ENCODE assay signal across 26 mouse cellular contexts in genomic region chr17:33936993-33937392, GRCm38 (mm10). TPM values are rescaled to one million over a fixed set of nuclear protein-coding genes. Genes with fewer than 3 reads are reported as not detected.
A peak's percentile ranks its signal among the peaks of the same experiment; 100 is the strongest.
DNase-seq lines count a peak whose midpoint lies in the region; ATAC-seq and TF ChIP-seq lines count a peak whose summit lies in the region.
"Had no signal": no experiment of that assay in that cellular context is flagged by ENCODE, and none has a peak within 500 bp of the region (broad histone marks: within the 10 kb centered on the region; RNA-seq: fewer than 3 reads in every experiment).

No protein-coding gene starts in this region.

- no peak overlapping the region for H3K27ac ChIP-seq in forebrain, embryonic 10.5 days
- no peak overlapping the region for H3K27ac ChIP-seq in forebrain, embryonic 12.5 days
- H3K27ac ChIP-seq in hindbrain, embryonic 12.5 days, result no peak overlapping the region
- H3K27ac ChIP-seq in hindbrain, embryonic 14.5 days, result no peak overlapping the region
- no peak overlapping the region for H3K27ac ChIP-seq in thymus, adult 2 months (ENCODE audit: control insufficient read depth, insufficient read depth, low read length)
- no peak overlapping the region for H3K27ac ChIP-seq in kidney, adult 2 months (ENCODE audit: insufficient read depth, low read depth, low read length)
- H3K27ac ChIP-seq: embryonic facial prominence, embryonic 15.5 days; forebrain, embryonic 13.5 days; heart, adult 2 months; heart, embryonic 15.5 days; intestine, embryonic 15.5 days had no signal

- no peak for ATAC-seq in forebrain, embryonic 12.5 days (ENCODE audit: low FRiP score)
- no peak for ATAC-seq in hindbrain, embryonic 12.5 days (ENCODE audit: low FRiP score)
- ATAC-seq in hindbrain, embryonic 14.5 days (ENCODE audit: low FRiP score), result no peak
- ATAC-seq: forebrain, embryonic 13.5 days; forebrain, embryonic 16.5 days; hindbrain, embryonic 16.5 days; intestine, embryonic 15.5 days had no signal

- no peak overlapping the region for H3K4me2 ChIP-seq in forebrain, embryonic 12.5 days
- no peak overlapping the region for H3K4me2 ChIP-seq in hindbrain, embryonic 12.5 days (replicated peaks)
- no peak overlapping the region for H3K4me2 ChIP-seq in hindbrain, embryonic 14.5 days (replicated peaks)
- H3K4me2 ChIP-seq: embryonic facial prominence, embryonic 15.5 days; forebrain, embryonic 13.5 days; heart, embryonic 12.5 days; heart, embryonic 15.5 days; intestine, embryonic 15.5 days had no signal

- no peak overlapping the region for H3K9ac ChIP-seq in forebrain, embryonic 12.5 days
- no peak overlapping the region; the same call in 1 of the 2 replicates for H3K9ac ChIP-seq in hindbrain, embryonic 12.5 days
- no peak overlapping the region for H3K9ac ChIP-seq in hindbrain, embryonic 14.5 days
- H3K9ac ChIP-seq: embryonic facial prominence, embryonic 15.5 days; forebrain, embryonic 13.5 days; heart, embryonic 12.5 days; heart, embryonic 15.5 days; intestine, embryonic 15.5 days had no signal

- H3K9me3 ChIP-seq in forebrain, embryonic 10.5 days, result no peaks in the 10 kb centered on the region
- no peaks in the 10 kb centered on the region for H3K9me3 ChIP-seq in forebrain, embryonic 12.5 days
- no peaks in the 10 kb centered on the region for H3K9me3 ChIP-seq in hindbrain, embryonic 12.5 days (replicated peaks)
- no peaks in the 10 kb centered on the region for H3K9me3 ChIP-seq in hindbrain, embryonic 14.5 days (ENCODE audit: control insufficient read depth, low read length)
- H3K9me3 ChIP-seq: embryonic facial prominence, embryonic 15.5 days; forebrain, embryonic 13.5 days; heart, embryonic 12.5 days; heart, embryonic 15.5 days; intestine, embryonic 15.5 days had no signal

- no peak for TF ChIP-seq CTCF in thymus, adult 2 months (IDR thresholded peaks at IDR 0.05; ENCODE audit: borderline replicate concordance, control insufficient read depth, extremely low read depth, insufficient read depth, low read length, poor library complexity)
- no peak for TF ChIP-seq CTCF in kidney, adult 2 months (conservative IDR thresholded peaks at IDR 0.05; ENCODE audit: insufficient read depth, insufficient read length, low read depth, low read length)

- H3K36me3 ChIP-seq in forebrain, embryonic 10.5 days (replicated peaks), result peaks cover 72% of the 10 kb centered on the region
- H3K36me3 ChIP-seq in forebrain, embryonic 12.5 days (replicated peaks), result peaks cover 64% of the 10 kb centered on the region
- H3K36me3 ChIP-seq in hindbrain, embryonic 12.5 days, result peaks cover 54% of the 10 kb centered on the region
- H3K36me3 ChIP-seq in hindbrain, embryonic 14.5 days (replicated peaks; ENCODE audit: control insufficient read depth, insufficient read depth), result peaks cover 52% of the 10 kb centered on the region
- peaks cover 17% of the 10 kb centered on the region for H3K36me3 ChIP-seq in thymus, adult 2 months (ENCODE audit: control insufficient read depth, insufficient read depth, low read length)
- no peaks in the 10 kb centered on the region for H3K36me3 ChIP-seq in kidney, adult 2 months (ENCODE audit: control insufficient read depth, insufficient read depth, low read length)

- no peaks in the 10 kb centered on the region for H3K27me3 ChIP-seq in forebrain, embryonic 10.5 days (ENCODE audit: poor library complexity, severe bottlenecking)
- no peaks in the 10 kb centered on the region for H3K27me3 ChIP-seq in forebrain, embryonic 12.5 days
- no peaks in the 10 kb centered on the region for H3K27me3 ChIP-seq in hindbrain, embryonic 12.5 days
- H3K27me3 ChIP-seq in hindbrain, embryonic 14.5 days (ENCODE audit: control insufficient read depth, insufficient read depth, low read length), result no peaks in the 10 kb centered on the region
- no peaks in the 10 kb centered on the region for H3K27me3 ChIP-seq in thymus, adult 2 months (ENCODE audit: control insufficient read depth, insufficient read depth, low read length)
- no peaks in the 10 kb centered on the region for H3K27me3 ChIP-seq in kidney, adult 2 months (replicated peaks; ENCODE audit: control insufficient read depth, insufficient read depth, low read length)
- H3K27me3 ChIP-seq: embryonic facial prominence, embryonic 15.5 days; forebrain, embryonic 13.5 days; heart, embryonic 12.5 days; heart, embryonic 15.5 days; intestine, embryonic 15.5 days had no signal

- H3K4me1 ChIP-seq in forebrain, embryonic 10.5 days, result peaks cover 35% of the 10 kb centered on the region
- peaks cover 22% of the 10 kb centered on the region for H3K4me1 ChIP-seq in forebrain, embryonic 12.5 days
- H3K4me1 ChIP-seq in hindbrain, embryonic 12.5 days, result peaks cover 22% of the 10 kb centered on the region
- H3K4me1 ChIP-seq in hindbrain, embryonic 14.5 days (replicated peaks; ENCODE audit: control insufficient read depth, insufficient read depth, low read length), result peaks cover 16% of the 10 kb centered on the region
- peaks cover 20% of the 10 kb centered on the region for H3K4me1 ChIP-seq in thymus, adult 2 months (replicated peaks; ENCODE audit: control insufficient read depth, insufficient read depth, low read length)
- H3K4me1 ChIP-seq in kidney, adult 2 months (ENCODE audit: control insufficient read depth, insufficient read depth, low read length), result no peaks in the 10 kb centered on the region

- peak overlapping the region; percentile 12; the same call in 1 of the 2 replicates for H3K4me3 ChIP-seq in forebrain, embryonic 10.5 days
- no peak overlapping the region for H3K4me3 ChIP-seq in forebrain, embryonic 12.5 days (replicated peaks)
- 0 out of 2 replicates have a peak overlapping the region, but pooled peaks have one; percentile 1 for H3K4me3 ChIP-seq in hindbrain, embryonic 12.5 days
- H3K4me3 ChIP-seq in hindbrain, embryonic 14.5 days (replicated peaks; ENCODE audit: low read length), result no peak overlapping the region
- H3K4me3 ChIP-seq in thymus, adult 2 months (ENCODE audit: control insufficient read depth, insufficient read depth, low read length), result no peak overlapping the region
- H3K4me3 ChIP-seq in kidney, adult 2 months (ENCODE audit: insufficient read depth, low read depth, low read length), result no peak overlapping the region
- H3K4me3 ChIP-seq: embryonic facial prominence, embryonic 15.5 days; forebrain, embryonic 13.5 days; heart, adult 2 months; heart, embryonic 12.5 days; heart, embryonic 15.5 days; intestine, embryonic 15.5 days had no signal

- WGBS in forebrain, embryonic 10.5 days, result 87% methylated on average over 15 of the region's 15 CpGs
- WGBS in forebrain, embryonic 12.5 days, result 87% methylated on average over 15 of the region's 15 CpGs
- 82% methylated on average over 15 of the region's 15 CpGs for WGBS in hindbrain, embryonic 12.5 days
- 85% methylated on average over 15 of the region's 15 CpGs for WGBS in hindbrain, embryonic 14.5 days
- WGBS in thymus, adult 2 months, result 94% methylated on average over 15 of the region's 15 CpGs
- 87% methylated on average over 15 of the region's 15 CpGs for WGBS in kidney, adult 2 months

- DNase-seq in forebrain, embryonic 10.5 days (ENCODE audit: extremely low spot score, low spot score), result no peak
- no peak for DNase-seq in hindbrain, embryonic 14.5 days (ENCODE audit: low spot score)
- peak; percentile 16 for DNase-seq in thymus, postnatal 4 days
- no peak for DNase-seq in thymus, adult 2 months
- no peak for DNase-seq in kidney, adult 2 months
- no peak for DNase-seq in gastrocnemius, postnatal 25 days
- DNase-seq: adrenal gland, adult 2 months; adrenal gland, postnatal 14 days; cerebellum, adult 11-12 months; cerebellum, adult 8-10 months; cerebellum, postnatal 36 days; embryo, embryonic 11 days; gastrocnemius, postnatal 10 days; heart, adult 2 months; heart, postnatal 10 days; heart, postnatal 4 days; kidney, adult 11 months had no signal

- TF ChIP-seq POLR2A in thymus, adult 2 months (IDR thresholded peaks at IDR 0.05; ENCODE audit: control insufficient read depth, extremely low read depth, insufficient read depth, low read length, poor library complexity), result no peak
- TF ChIP-seq POLR2A in kidney, adult 2 months (IDR thresholded peaks at IDR 0.05; ENCODE audit: low read depth, low read length), result no peak

RNA-seq across cellular contexts. Expression of gene Pfdn6, which starts 3.1 kb away (rescaled TPM):
- polyA plus RNA-seq in forebrain, embryonic 10.5 days (2016; fragmentation: Nextera tagmentation; extraction: Ambion mirVana), result 239 and 242 TPM in 2 replicates
- polyA plus RNA-seq in forebrain, embryonic 12.5 days (2016; fragmentation: Nextera tagmentation; extraction: Ambion mirVana), result 198 and 201 TPM in 2 replicates
- polyA plus RNA-seq in hindbrain, embryonic 12.5 days (2016; fragmentation: Nextera tagmentation; extraction: Ambion mirVana), result 173 and 180 TPM in 2 replicates
- 157 and 161 TPM in 2 replicates for polyA plus RNA-seq in hindbrain, embryonic 14.5 days (2014; fragmentation: Nextera tagmentation; extraction: Ambion mirVana)
- polyA plus RNA-seq in thymus, adult 2 months (2012; rRNA removed), result 29.8 and 35.1 TPM in 2 replicates
- polyA plus RNA-seq in kidney, adult 2 months (2012; rRNA removed), result 27.4 and 41.1 TPM in 2 replicates
- 10 to 100 TPM; 52.3 to 55.8 TPM for total RNA-seq in gastrocnemius, postnatal 25 days (2021)

RNA-seq across cellular contexts. Expression of gene Wdr46, which starts 3.5 kb away (rescaled TPM):
- polyA plus RNA-seq in forebrain, embryonic 10.5 days (2016; fragmentation: Nextera tagmentation; extraction: Ambion mirVana), result 56.1 and 59.6 TPM in 2 replicates
- 40.1 and 41.9 TPM in 2 replicates for polyA plus RNA-seq in forebrain, embryonic 12.5 days (2016; fragmentation: Nextera tagmentation; extraction: Ambion mirVana)
- polyA plus RNA-seq in hindbrain, embryonic 12.5 days (2016; fragmentation: Nextera tagmentation; extraction: Ambion mirVana), result 37.1 and 38.8 TPM in 2 replicates
- 15.6 and 19.5 TPM in 2 replicates for polyA plus RNA-seq in hindbrain, embryonic 14.5 days (2014; fragmentation: Nextera tagmentation; extraction: Ambion mirVana)
- polyA plus RNA-seq in thymus, adult 2 months (2012; rRNA removed), result 35.4 and 38.1 TPM in 2 replicates
- 15.3 and 16.0 TPM in 2 replicates for polyA plus RNA-seq in kidney, adult 2 months (2012; rRNA removed)
- total RNA-seq in gastrocnemius, postnatal 25 days (2021), result 10 to 100 TPM in 1 of 2 experiments, 1 to 10 TPM in 1; 9.7 to 11.6 TPM

RNA-seq across cellular contexts. Expression of gene Rgl2, which starts 7.7 kb away (rescaled TPM):
- 39.3 and 46.7 TPM in 2 replicates for polyA plus RNA-seq in forebrain, embryonic 10.5 days (2016; fragmentation: Nextera tagmentation; extraction: Ambion mirVana)
- 53.7 and 55.9 TPM in 2 replicates for polyA plus RNA-seq in forebrain, embryonic 12.5 days (2016; fragmentation: Nextera tagmentation; extraction: Ambion mirVana)
- 63.1 and 64.1 TPM in 2 replicates for polyA plus RNA-seq in hindbrain, embryonic 12.5 days (2016; fragmentation: Nextera tagmentation; extraction: Ambion mirVana)
- 47.7 and 49.2 TPM in 2 replicates for polyA plus RNA-seq in hindbrain, embryonic 14.5 days (2014; fragmentation: Nextera tagmentation; extraction: Ambion mirVana)
- 528 and 541 TPM in 2 replicates for polyA plus RNA-seq in thymus, adult 2 months (2012; rRNA removed)
- polyA plus RNA-seq in kidney, adult 2 months (2012; rRNA removed), result 61.8 and 78.6 TPM in 2 replicates
- 10 to 100 TPM; 27.3 to 28.5 TPM for total RNA-seq in gastrocnemius, postnatal 25 days (2021)

RNA-seq across cellular contexts. Expression of gene B3galt4, which starts 14.3 kb away (rescaled TPM):
- polyA plus RNA-seq in forebrain, embryonic 10.5 days (2016; fragmentation: Nextera tagmentation; extraction: Ambion mirVana), result 3.3 and 3.7 TPM in 2 replicates
- 5.0 and 7.1 TPM in 2 replicates for polyA plus RNA-seq in forebrain, embryonic 12.5 days (2016; fragmentation: Nextera tagmentation; extraction: Ambion mirVana)
- 9.9 TPM in 2 replicates for polyA plus RNA-seq in hindbrain, embryonic 12.5 days (2016; fragmentation: Nextera tagmentation; extraction: Ambion mirVana)
- polyA plus RNA-seq in hindbrain, embryonic 14.5 days (2014; fragmentation: Nextera tagmentation; extraction: Ambion mirVana), result 7.8 and 9.2 TPM in 2 replicates
- polyA plus RNA-seq in thymus, adult 2 months (2012; rRNA removed), result 25.6 and 25.8 TPM in 2 replicates
- polyA plus RNA-seq in kidney, adult 2 months (2012; rRNA removed), result 6.7 and 7.8 TPM in 2 replicates
- total RNA-seq in gastrocnemius, postnatal 25 days (2021), result 1 to 10 TPM; 1.8 to 1.9 TPM

RNA-seq across cellular contexts. Expression of gene Vps52, which starts 18.6 kb away (rescaled TPM):
- 49.4 and 51.3 TPM in 2 replicates for polyA plus RNA-seq in forebrain, embryonic 10.5 days (2016; fragmentation: Nextera tagmentation; extraction: Ambion mirVana)
- polyA plus RNA-seq in forebrain, embryonic 12.5 days (2016; fragmentation: Nextera tagmentation; extraction: Ambion mirVana), result 58.4 and 63.5 TPM in 2 replicates
- polyA plus RNA-seq in hindbrain, embryonic 12.5 days (2016; fragmentation: Nextera tagmentation; extraction: Ambion mirVana), result 65.0 and 65.9 TPM in 2 replicates
- 56.0 and 56.6 TPM in 2 replicates for polyA plus RNA-seq in hindbrain, embryonic 14.5 days (2014; fragmentation: Nextera tagmentation; extraction: Ambion mirVana)
- 127 and 142 TPM in 2 replicates for polyA plus RNA-seq in thymus, adult 2 months (2012; rRNA removed)
- polyA plus RNA-seq in kidney, adult 2 months (2012; rRNA removed), result 54.2 and 60.5 TPM in 2 replicates
- total RNA-seq in gastrocnemius, postnatal 25 days (2021), result 10 to 100 TPM; 27.2 to 28.8 TPM

Comparison
In these comparisons a context has a peak if more than half of its experiments do, and no peak if none do; other contexts are left out.
1. H3K4me3 ChIP-seq: peak in forebrain, embryonic 10.5 days (single experiment) and hindbrain, embryonic 12.5 days (single experiment); none in forebrain, embryonic 12.5 days (single experiment), hindbrain, embryonic 14.5 days (single experiment), thymus, adult 2 months (single experiment) and kidney, adult 2 months (single experiment).